Mouse (Mus musculus) fat pad, adult 2 months (tissue): ENCODE data around the gene Immp1l.

Experiments used
- DNase-seq: peaks from one replicate; pipeline ENCODE4 v3.0.0-alpha.2; 2011; ENCODE audit warnings: low read depth, low spot score; ENCODE audit errors: extremely low read depth

The Immp1l gene

DNA sequence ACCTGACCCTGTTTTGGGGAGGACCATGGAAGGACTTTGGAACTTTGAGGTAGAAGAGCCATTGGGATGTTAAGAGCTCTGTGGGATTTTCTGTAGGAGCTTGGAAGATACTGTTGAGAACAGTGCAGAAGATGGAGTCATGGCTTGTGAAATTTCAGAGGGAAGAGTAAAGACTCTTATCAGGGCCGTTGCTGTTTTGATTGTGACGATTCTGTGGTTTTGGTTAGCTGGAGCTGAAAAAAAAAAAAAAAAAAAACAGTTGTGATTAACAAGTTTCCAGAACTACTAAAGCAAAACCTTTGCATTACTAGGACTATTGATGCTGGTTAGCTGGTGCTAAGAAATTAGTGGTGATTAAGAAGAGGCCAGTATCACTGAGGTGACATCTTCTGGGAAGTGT lies 104.0 kb downstream of the Immp1l start:
- DNase-seq, result no peak
